Mouse (Mus musculus) liver, postnatal 0 days (tissue): ENCODE results near the gene Gm42742. TPM values are rescaled to one million over a fixed set of nuclear protein-coding genes. Genes with fewer than 3 reads are reported as not detected.

ENCODE experiments used
- ATAC-seq: fragments of 200-750 bp; cut with Nextera tagmentation; 2 replicates; pipeline ENCODE4 v1.8.0; 2017; ENCODE audit warnings: mild to moderate bottlenecking, moderate library complexity
- DNase-seq: peaks from one replicate; pipeline ENCODE4 v3.0.0-alpha.2; 2016
- H3K27ac ChIP-seq: fragments of 300-500 bp; sonication (generic); 2 replicates; pipeline ENCODE4 v1.5.1; 2014; ENCODE audit warnings: antibody characterized with exemption, moderate library complexity, mild to moderate bottlenecking, low read depth
- H3K27me3 ChIP-seq: fragments of 300-500 bp; sonication (generic); 2 replicates; pipeline ENCODE4 v1.6.1; 2014; ENCODE audit warnings: low read length, control low read depth, mixed read lengths; ENCODE audit not compliant: insufficient read depth
- H3K36me3 ChIP-seq: fragments of 300-500 bp; sonication (generic); replicated peaks from 2 replicates; pipeline ENCODE4 v1.6.1; 2014; ENCODE audit warnings: mild to moderate bottlenecking, control low read depth, low read length, moderate library complexity, mixed read lengths; ENCODE audit not compliant: insufficient read depth
- H3K4me1 ChIP-seq: fragments of 300-500 bp; sonication (generic); 2 replicates; pipeline ENCODE4 v1.6.1; 2014; ENCODE audit warnings: antibody characterized with exemption, mild to moderate bottlenecking, control low read depth; ENCODE audit not compliant: insufficient read depth
- H3K4me2 ChIP-seq: fragments of 300-500 bp; sonication (generic); 2 replicates; pipeline ENCODE4 v1.6.1; 2014; ENCODE audit warnings: low read depth, mild to moderate bottlenecking, low read length, moderate library complexity, mixed read lengths
- H3K4me3 ChIP-seq: fragments of 300-500 bp; sonication (generic); 2 replicates; pipeline ENCODE4 v1.5.1; 2014; ENCODE audit warnings: low read depth, low read length
- H3K9ac ChIP-seq: fragments of 300-500 bp; sonication (generic); replicated peaks from 2 replicates; pipeline ENCODE4 v1.6.1; 2014; ENCODE audit warnings: mild to moderate bottlenecking, moderate library complexity
- H3K9me3 ChIP-seq: fragments of 300-500 bp; sonication (generic); 2 replicates; pipeline ENCODE4 v1.6.1; 2016; ENCODE audit warnings: mild to moderate bottlenecking, control low read depth, low read length, mixed read lengths
- CTCF ChIP-seq: sonication (generic); IDR thresholded peaks from 2 replicates; pipeline ENCODE4 v1.5.1; 2016; ENCODE audit warnings: antibody characterized with exemption, low read depth
- EP300 ChIP-seq: IDR thresholded peaks from 2 replicates; pipeline ENCODE4 v1.6.1; 2016; ENCODE audit warnings: antibody characterized with exemption, low read depth, mild to moderate bottlenecking
- WGBS: fragments of 180-500 bp; shearing (Covaris S2); extraction: QIAGEN DNeasy Blood & Tissue Kit; methylation state at CpG from one replicate; pipeline ENCODE4 v1.1.7; 2014; ENCODE audit not compliant: insufficient replicate concordance; 5-methylcytosine and 5-hydroxymethylcytosine counted together
- polyA plus RNA-seq: library from polyadenylated mRNA; unstranded; fragments of >200 nt; fragmentation: Nextera tagmentation; extraction: Ambion mirVana; gene quantifications from 2 replicates; pipeline ENCODE4 v1.2.1, GENCODE M21; 2015

Gm42742 gene
- polyA plus RNA-seq, result 4.5 and 7.8 TPM in 2 replicates

GRCm38 (mm10) chr7:127020901-127021562, at the start of gene Gm42742, which contains the start of gene Prrt2:
Gene Gm42742, minus strand, starts transcription at chr7:127021097.
Gene Prrt2, minus strand, starts transcription at chr7:127021211.
- Histone ChIP-seq H3K4me2 (peak within 1 kb of the TSS; percentile 68), H3K9me3 (no peaks in the 10 kb centered on the region), H3K9ac (peak within 1 kb of the TSS; percentile 28; the same call in 1 of the 2 replicates), H3K27ac (0 out of 2 replicates have a peak within 1 kb of the TSS, but pooled peaks have one; percentile 18), H3K27me3 (no peaks in the 10 kb centered on the region), H3K36me3 (peaks cover 23% of the 10 kb centered on the region), H3K4me1 (peaks cover 57% of the 10 kb centered on the region), H3K4me3 (peak within 1 kb of the TSS; percentile 17)
- 7% methylated on average over 35 of the region's 37 CpGs for WGBS
- TF ChIP-seq EP300 (no peak), CTCF (no peak)
- ATAC-seq (no peak), DNase-seq (no peak)

- Histone ChIP-seq H3K9me3 (no peaks in the 10 kb centered on the region), H3K9ac (no peak overlapping the region), H3K4me2 (no peak overlapping the region), H3K27ac (no peak overlapping the region), H3K4me3 (no peak overlapping the region), H3K36me3 (no peaks in the 10 kb centered on the region), H3K4me1 (0 out of 2 replicates have a peak, but pooled peaks cover 3% of the 10 kb centered on the region), H3K27me3 (no peaks in the 10 kb centered on the region)
- ATAC-seq, result no peak
- 70% methylated on average over 4 of the region's 4 CpGs for WGBS
- DNase-seq, result no peak
- TF ChIP-seq CTCF (no peak), EP300 (no peak)
Measured at GRCm38 (mm10) chr7:127066317-127066716, 45.4 kb upstream of the Gm42742 start.

- Histone ChIP-seq H3K27ac (no peak overlapping the region), H3K36me3 (no peaks in the 10 kb centered on the region), H3K4me3 (no peak overlapping the region), H3K9me3 (no peaks in the 10 kb centered on the region), H3K27me3 (no peaks in the 10 kb centered on the region), H3K9ac (no peak overlapping the region), H3K4me2 (no peak overlapping the region), H3K4me1 (0 out of 2 replicates have a peak, but pooled peaks cover 3% of the 10 kb centered on the region)
- TF ChIP-seq EP300, result no peak
- TF ChIP-seq CTCF, result peak; percentile 57
- no peak for DNase-seq
- 75% methylated on average over 6 of the region's 6 CpGs for WGBS
- ATAC-seq, result no peak
Measured at GRCm38 (mm10) chr7:127065538-127065937, 44.6 kb upstream of the Gm42742 start.

GRCm38 (mm10) chr7:127055026-127055585, 34.2 kb upstream of the Gm42742 start:
- H3K27me3 ChIP-seq, result no peaks in the 10 kb centered on the region
- no peak overlapping the region for H3K27ac ChIP-seq
- no peaks in the 10 kb centered on the region for H3K36me3 ChIP-seq
- WGBS, result 63% methylated on average over 5 of the region's 5 CpGs
- TF ChIP-seq EP300 (no peak), CTCF (no peak)
- H3K9me3 ChIP-seq, result no peaks in the 10 kb centered on the region
- DNase-seq, result no peak
- no peak overlapping the region for H3K9ac ChIP-seq
- no peaks in the 10 kb centered on the region for H3K4me1 ChIP-seq
- ATAC-seq, result no peak
- no peak overlapping the region for H3K4me2 ChIP-seq
- H3K4me3 ChIP-seq, result no peak overlapping the region

GRCm38 (mm10) chr7:127041851-127042672, 21.2 kb upstream of the Gm42742 start, which contains the start of gene Kif22:
Gene Kif22, minus strand, starts transcription at chr7:127042471.
- H3K4me3 ChIP-seq, result peak within 1 kb of the TSS; percentile 94
- peak; percentile 92 for DNase-seq
- 0 out of 2 replicates have a peak, but pooled peaks cover 4% of the 10 kb centered on the region for H3K36me3 ChIP-seq
- peak; percentile 93 for ATAC-seq
- no peaks in the 10 kb centered on the region for H3K27me3 ChIP-seq
- H3K4me1 ChIP-seq, result peaks cover 13% of the 10 kb centered on the region
- H3K9me3 ChIP-seq, result no peaks in the 10 kb centered on the region
- peak; percentile 74 for TF ChIP-seq EP300
- TF ChIP-seq CTCF, result no peak
- H3K9ac ChIP-seq, result peak within 1 kb of the TSS; percentile 92
- under 1% methylated on average over 53 of the region's 53 CpGs for WGBS
- H3K4me2 ChIP-seq, result peak within 1 kb of the TSS; percentile 71
- H3K27ac ChIP-seq, result peak within 1 kb of the TSS; percentile 81

GRCm38 (mm10) chr7:127031244-127031643, 10.3 kb upstream of the Gm42742 start:
- 82% methylated on average over 1 of the region's 1 CpGs for WGBS
- H3K36me3 ChIP-seq, result peaks cover 80% of the 10 kb centered on the region
- no peak for ATAC-seq

More at GRCm38 (mm10) chr7:127031244-127031643, 10.3 kb upstream of the Gm42742 start:
- H3K9me3 ChIP-seq, result no peaks in the 10 kb centered on the region
- no peak overlapping the region for H3K27ac ChIP-seq
- no peak overlapping the region for H3K4me2 ChIP-seq
- H3K9ac ChIP-seq, result no peak overlapping the region
- no peak overlapping the region for H3K4me3 ChIP-seq
- no peak for DNase-seq
- no peaks in the 10 kb centered on the region for H3K27me3 ChIP-seq
- TF ChIP-seq EP300 (no peak), CTCF (no peak)
- H3K4me1 ChIP-seq, result peaks cover 18% of the 10 kb centered on the region
